Mouse (Mus musculus) left cerebral cortex, postnatal 25 days (tissue): ENCODE measurements around the gene Sco1. TPM values are rescaled to one million over a fixed set of nuclear protein-coding genes. Genes with fewer than 3 reads are reported as not detected.

Experiments
- DNase-seq, 2 experiments: peaks; one replicate each; pipeline ENCODE4 v3.0.0; 2022; ENCODE audit warnings: low spot score in 2 of 2, mixed read lengths in 1 of 2
- intact Hi-C: fragments of 180-260 bp; cut with DNase I; formaldehyde crosslinking; loops from one replicate; pipeline ENCODE4 v1.15.1; 2025
- total RNA-seq, 2 experiments: library from RNA; stranded (reverse); gene quantifications; 2 replicates each; pipeline ENCODE4 v1.2.3; 2021

The Sco1 gene
- total RNA-seq, 2 experiments from 2014 or later: 8.7 to 11.4 TPM

DNA sequence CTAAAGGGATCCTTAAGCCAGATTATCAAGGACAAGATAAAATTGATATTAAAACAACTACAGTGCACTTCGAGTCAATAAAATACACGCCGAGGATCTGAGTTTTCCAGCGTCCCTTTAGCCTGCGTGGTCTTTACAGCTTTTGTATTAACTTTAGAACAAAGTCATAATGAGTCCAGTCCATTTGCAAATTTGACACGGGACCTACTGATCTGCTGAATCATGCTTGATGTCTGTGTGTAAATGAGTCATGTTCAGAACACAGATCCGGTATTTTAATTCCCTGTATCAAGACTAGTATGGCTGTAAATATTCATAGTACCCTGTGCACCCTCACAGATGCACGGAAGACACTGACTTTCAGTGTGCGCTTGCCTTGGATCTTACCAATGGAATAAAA lies 15.6 kb upstream of the Sco1 start:
- intact Hi-C loops: no loop called here
- DNase-seq: no peak

DNA sequence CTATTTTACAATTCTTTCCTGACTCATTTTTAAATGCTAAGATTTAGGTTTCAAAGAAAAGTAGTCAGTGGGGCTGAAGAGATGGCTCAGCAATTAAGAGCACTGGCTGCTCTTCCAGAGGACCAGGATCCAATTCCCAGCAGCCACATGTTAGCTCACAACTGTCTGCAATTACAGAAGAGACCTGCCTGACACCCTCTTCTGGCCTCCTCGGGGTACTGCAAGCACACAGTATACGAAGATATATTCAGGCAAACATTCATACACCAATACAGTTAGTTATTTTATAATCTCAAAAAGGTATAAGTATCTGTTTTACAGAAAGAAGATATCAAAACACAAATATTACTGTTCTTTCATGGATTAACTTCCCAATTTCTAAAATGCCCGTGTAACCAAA lies 12.7 kb upstream of the Sco1 start:
- intact Hi-C loops: no loop called here
- no peak for DNase-seq

DNA sequence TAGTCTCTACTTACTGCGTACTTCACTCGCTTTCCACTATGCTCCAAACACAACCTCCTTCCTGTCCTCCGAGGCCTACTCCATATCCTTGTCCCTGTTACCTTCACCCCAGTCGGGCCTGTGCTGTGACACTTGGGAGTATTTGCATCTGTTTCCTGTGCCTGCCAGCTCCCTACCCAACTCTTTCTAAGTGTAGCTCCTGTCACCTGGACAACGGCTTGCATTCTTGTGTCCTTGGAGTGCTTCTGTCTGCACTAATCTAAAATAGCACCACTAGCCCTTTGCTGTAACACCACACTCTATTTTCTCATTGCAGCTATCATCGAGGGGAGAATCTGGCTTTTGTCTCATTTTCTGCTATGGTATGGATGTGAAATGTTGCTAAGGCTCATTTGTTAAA lies 12.0 kb upstream of the Sco1 start:
- no peak for DNase-seq
- intact Hi-C loops: no loop called here

DNA sequence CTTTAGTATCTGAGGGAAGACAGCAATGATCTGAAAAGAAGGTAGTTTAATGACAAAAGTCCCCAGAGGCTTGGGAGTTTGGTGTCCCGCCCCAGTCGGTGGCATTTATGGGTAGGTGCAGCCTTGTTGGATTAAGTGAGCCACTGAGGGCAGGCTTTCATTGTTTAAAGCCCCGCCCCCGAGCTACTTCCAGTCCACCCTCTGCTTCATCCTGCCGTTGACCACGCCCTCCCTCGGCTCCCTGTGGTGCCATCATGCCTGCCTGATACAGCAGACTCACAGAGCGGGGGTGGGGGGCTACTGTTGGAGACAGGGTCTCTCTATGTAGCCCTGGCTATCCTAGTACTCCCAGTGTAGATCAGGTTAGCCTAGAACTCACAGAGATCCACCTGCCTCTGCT lies 9.5 kb upstream of the Sco1 start:
- no peak for DNase-seq
- intact Hi-C loops: no loop called here

DNA sequence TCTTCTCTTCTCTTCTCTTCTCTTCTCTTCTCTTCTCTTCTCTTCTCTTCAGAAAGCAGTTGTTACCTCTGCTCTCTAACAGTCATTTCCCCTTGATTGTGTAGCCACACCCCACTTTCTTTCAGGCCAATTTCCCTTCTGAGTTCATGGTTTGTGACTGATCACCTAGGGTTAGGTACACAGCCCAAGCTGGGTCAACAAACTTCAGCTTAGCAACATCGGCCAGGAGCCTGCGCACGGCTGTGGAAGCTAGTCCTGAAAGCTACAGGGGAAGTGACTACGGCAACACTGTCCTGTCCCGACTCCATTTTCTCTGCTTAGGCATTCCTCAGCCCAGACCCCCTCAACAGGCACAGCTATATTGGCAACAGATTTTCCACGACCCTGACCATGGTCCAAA lies 7.5 kb upstream of the Sco1 start:
- intact Hi-C loops: no loop called here
- DNase-seq: no peak

DNA sequence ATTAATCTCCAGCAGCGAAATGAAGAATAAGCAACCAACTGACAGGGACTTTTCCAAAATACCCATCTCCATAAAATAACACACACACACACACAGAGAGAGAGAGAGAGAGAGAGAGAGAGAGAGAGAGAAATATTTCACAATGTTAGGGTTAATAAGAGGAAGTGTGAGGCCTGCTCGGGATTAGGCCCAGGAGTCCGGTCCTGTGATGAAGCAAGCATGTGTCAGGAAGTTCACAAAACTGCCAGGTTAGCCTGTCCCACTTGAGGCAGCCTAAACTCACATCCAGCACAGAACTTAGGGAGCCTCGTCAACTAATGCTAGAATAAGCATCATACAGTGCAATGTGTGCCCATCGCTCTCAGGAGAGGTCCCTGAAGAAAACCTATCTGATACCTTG lies 5.3 kb upstream of the Sco1 start:
- intact Hi-C loops: no loop called here
- DNase-seq: no peak

DNA sequence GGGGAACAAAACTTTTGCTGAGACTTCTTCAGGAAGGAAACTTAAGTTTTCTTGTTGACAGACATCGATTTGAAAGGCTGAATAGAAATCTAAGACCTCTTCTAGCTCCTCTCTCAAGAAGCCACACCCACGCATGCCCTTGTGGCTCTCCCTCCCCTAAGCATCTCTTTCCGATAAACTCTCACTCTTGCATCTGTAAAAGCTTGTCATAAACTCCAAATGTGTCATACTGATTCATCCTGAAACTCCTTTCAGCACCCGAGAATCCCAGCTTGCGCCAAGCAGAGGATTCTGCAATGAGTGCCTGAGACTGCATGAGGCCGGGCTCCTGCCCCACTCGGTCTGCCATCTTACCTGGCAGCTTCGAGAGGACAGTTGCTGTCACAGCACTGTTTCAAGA lies 4.0 kb upstream of the Sco1 start:
- no peak for DNase-seq
- intact Hi-C loops: no loop called here

DNA sequence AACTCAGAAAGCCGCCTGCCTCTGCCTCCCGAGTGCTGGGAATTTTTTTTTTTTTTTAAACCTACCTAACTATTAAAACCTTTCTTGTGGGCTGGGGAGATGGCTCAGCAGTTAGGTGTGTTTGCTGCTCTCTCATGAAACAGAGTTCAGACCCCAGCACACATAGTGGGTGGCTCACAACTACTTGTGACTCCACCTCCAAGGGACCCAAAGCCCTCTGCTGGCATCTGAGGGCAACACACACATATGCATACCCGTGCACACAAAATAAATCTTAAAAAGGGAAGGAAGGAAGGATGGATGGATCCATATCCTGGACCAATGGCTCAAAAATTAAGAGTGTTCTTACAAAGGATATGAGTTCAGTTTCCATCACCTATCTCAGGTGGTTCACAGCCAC lies 3.2 kb upstream of the Sco1 start:
- intact Hi-C loops: no loop called here
- no peak for DNase-seq

DNA sequence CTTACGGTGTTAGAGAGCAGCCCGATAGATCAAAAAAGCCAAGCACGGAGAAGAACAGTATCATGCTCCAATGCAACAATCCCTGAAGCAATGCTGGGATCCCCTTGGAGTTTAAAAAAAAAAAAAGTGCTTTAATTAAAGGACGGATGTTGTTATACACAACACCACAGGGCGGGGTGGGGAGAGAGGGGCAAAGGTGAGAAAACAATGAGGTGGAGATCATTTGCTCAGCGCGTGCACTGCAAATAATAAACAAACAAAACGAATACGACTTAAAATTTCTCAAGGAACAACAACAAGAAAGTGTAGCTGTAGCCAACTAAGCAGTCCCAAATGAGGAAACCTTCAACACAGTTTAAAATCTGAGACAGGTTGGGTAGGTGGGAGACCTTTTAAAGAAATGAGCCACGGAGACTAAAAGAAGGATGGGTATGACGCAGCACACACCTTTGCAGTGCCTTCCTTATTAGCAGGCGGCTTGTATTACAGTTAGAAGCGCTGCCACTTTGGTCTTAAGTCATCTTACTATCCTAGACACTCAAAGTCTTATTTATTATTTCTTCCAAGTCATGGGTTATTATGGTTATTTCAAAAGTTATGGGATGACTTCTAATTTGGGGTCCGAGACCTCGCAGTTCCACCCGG lies 672 bp upstream of the Sco1 start:
- intact Hi-C loops: no loop called here

DNA sequence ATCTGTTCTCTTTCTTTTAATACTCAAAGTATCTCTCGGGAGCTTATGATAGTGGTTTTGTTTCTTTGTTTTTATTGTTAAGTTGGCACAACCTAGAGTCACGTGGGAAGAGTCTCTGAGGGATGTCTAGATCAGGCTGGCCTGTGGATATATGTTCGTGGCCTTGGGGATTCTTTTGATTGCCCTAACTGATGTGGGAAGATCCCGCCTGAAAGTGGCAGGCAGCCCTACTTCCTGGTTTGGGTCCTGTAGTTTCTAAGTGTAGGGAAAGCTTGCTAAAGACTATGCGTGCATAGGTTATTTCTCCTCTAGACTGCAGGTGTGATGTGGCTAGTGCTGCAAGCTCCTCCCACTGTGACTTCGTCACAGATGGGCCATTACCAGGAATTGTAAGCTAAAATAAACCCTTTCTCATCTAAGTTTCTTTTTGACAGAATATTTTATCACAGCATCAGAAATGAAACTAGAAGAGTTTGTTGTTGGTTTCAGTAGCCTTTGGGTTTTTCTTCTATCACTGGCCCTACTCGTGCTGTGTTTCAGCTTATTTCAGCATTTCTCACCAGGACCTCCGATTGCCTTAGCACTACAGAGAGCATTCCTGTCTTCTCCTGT lies 2.4 kb downstream of the Sco1 start:
- intact Hi-C loops: no loop called here
- DNase-seq: no peak

More for the DNA sequence above, 672 bp upstream of the Sco1 start:
- peak in 1 of 2 experiments; percentile 15 for DNase-seq

DNA sequence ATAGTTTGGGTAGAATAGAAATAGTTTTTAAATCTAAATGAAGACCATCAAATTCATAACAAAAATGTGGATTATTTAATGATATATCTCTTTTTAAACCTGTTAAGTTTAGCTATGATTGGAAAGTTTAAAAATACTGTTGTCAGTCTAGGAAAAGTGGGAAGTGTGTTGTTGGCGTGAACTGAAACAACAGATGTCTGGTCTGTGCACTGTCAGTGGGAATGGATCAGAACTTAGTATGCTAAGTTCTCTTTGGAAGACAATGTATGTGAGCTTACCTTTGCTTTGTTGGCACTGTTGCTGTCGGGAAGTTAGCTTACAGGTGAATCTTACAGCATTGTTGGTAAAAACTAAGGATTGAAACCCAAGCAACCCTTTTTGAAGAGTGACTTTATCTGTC lies 8.8 kb downstream of the Sco1 start:
- intact Hi-C loops: no loop called here
- DNase-seq: peak in 1 of 2 experiments; percentile 66

DNA sequence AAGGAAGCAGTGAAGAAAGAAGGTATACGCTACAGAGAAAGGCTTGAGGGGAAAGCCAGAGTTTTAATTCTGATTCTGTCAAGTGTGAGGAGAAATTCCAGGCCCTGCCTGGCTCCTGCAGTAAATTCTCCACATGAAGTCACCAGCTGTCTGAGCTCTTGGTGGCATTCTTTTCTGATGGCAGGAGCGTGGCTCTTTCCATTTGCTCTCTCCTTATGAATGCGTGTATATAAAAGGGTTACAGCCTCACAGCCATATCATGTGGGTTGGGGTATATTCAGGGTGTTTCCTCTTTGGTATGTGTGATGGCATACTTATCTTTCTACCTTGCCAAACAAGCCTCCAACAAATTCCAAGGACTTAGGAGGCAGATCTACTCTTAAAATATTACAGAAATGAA lies 10.3 kb downstream of the Sco1 start:
- intact Hi-C loops: no loop called here
- peak in 1 of 2 experiments; percentile 85 for DNase-seq

DNA sequence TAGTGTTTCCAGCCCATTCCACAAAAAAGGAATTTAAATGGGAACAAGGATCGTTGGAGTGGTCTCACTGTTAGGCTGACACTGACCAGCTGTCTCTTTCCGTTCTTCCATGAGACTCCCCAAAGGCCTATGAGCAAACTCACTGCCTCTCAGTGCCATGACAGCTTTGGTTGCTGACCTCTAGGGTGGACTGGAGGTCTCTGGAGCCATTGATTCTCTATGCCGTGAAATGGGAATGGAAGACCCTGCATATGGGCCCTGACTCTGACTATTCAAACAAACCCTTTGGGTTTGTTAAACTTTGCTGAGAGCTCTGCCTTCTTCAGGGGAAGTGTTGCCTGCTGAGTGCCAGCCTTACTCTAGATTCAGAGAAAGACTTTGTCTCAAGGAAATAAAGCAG lies 15.3 kb downstream of the Sco1 start:
- no peak for DNase-seq
- intact Hi-C loops: no loop called here

DNA sequence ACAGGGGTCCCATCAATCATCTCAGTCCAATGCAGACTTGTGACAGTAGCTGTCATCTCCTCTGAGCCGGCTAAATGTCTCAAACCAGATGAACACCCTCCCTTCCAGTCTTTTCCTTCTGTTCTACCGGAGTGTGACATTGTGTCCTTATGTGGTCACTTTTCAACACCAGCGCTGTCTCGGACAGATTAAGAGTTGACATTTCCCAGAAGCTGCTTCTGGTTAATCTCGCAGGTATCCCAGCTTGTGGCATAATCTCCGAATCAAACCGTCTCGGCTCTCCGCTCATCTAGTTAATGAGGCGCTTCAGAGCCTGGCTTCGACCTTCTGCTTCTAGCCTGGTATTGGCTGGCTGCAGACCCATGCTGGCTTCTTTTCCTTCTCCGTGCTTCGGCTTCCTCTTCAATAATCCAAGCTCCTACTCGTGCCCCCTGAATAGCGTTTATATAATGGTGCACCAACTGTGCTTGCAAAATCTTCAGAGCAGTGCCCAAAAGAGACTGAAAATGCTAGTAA lies 20.2 kb downstream of the Sco1 start:
- intact Hi-C loops: no loop called here
- peak in 1 of 2 experiments; percentile 11 for DNase-seq

DNA sequence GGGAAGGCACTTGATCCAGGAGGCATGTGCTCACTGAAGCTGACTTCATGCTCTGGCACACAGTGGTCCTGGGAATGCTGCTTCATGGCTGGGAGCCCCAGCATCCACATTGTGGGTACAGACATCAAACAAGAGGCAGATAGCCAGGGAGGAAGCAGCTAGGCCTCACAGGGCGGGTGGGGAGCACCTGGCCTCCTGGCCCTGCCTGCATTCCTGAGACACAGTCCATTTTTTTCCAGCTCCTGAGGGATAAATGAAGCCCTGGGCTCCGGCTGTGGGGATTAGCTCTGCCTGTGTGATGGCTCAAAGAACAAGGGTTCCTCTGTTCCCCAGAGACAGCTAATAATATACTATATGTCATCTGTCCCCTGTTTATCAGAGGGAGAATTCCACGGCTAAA lies 22.6 kb downstream of the Sco1 start:
- intact Hi-C loops: no loop called here
- DNase-seq: no peak

DNA sequence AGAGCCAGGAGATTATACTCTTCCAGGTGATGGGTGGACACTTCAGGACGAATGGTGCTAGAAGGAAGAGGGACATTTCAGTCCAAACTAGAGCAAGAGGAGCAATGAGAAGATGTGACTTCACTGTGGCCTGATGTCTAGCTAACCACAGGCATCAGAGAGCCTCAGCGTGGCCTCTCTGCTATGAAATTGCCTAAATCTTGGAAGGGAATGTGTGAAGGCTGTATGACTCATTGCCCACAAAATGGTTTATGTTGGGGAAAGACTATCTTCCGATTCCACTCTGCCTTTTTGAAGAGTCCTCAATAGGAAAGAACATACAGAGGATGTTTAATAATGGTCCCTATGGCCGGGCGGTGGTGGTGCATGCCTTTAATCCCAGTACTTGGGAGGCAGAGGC lies 24.3 kb downstream of the Sco1 start:
- intact Hi-C loops: no loop called here
- no peak for DNase-seq

DNA sequence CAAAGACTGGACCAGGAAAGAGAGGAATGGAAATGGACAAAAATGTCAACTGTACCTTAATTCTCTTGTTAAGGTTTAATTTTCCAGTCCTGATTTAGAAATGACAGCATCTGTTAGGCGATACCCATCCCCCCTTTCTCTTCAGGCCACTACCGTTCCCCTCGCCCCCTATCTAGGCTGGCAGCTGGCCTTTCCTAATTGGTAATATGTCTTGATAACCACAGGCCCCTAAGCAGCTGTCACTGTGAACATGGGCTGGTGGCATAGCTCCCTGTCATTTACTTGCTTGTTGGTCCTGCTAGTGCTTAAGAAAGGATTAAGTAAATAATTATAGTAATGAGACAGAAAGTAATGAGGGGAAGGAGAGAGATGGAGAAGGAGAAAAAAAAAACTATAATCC lies 25.0 kb downstream of the Sco1 start:
- intact Hi-C loops: no loop called here
- no peak for DNase-seq

DNA sequence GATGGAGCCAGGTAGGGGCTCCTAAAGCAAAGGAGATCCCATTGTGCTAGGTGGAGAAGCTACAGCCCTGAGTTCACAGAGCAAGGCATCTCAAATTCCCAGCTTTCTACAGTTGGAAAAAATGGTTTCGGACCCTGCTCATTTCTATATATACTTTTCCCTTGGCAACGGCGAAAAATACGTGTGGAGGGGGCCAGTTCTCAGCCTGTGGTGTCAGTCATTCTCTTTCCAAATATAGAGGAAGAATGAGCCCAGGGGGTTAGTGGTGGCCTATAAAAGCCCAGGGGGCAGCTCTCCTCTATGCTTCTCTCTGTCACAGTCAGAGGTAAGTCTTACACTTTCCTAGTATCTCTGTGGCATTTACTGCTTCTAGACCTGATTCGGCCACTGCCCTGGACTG lies 25.5 kb downstream of the Sco1 start, which contains the start of gene Myh3:
Gene Myh3 (plus strand): TSS at position 301 of the 400 bp plus-strand sequence.
- intact Hi-C loops: no loop called here
- no peak for DNase-seq

DNA sequence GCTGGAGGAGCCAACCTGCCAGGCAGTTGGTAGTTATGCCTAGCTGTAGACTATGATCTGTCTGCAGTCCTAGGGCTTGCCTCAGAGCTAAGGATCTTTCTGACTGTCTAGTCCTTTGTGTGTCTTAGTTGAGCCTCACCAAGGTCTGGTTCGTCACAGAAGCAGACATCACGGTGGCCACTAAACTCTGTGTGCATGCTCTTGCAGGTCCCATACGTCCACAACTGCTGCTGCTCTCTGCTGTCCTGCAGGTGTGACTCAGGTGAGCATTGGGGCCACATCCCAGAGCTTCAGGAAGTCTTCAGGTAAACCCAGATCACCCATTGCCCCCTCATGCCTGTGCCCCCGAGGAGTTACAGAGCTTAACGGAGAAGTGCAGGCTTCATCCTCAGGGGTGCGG lies 26.4 kb downstream of the Sco1 start:
- intact Hi-C loops: no loop called here
- DNase-seq: no peak

DNA sequence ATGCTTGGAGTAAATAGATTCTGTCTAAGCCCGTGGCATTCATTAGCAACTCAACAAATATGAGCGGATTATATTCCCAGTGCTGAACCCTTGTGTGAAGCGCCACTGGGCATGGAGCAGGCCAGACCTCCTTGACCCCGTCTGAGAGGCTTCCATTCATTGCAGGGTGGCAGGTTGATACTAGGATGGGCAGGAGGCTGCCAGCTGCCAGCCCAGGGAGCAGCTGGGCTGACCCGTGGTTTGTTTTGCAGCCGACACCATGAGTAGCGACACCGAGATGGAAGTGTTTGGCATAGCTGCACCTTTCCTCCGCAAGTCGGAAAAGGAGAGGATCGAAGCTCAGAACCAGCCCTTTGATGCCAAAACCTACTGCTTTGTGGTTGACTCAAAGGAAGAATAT lies 27.3 kb downstream of the Sco1 start:
- no peak for DNase-seq
- intact Hi-C loops: no loop called here

DNA sequence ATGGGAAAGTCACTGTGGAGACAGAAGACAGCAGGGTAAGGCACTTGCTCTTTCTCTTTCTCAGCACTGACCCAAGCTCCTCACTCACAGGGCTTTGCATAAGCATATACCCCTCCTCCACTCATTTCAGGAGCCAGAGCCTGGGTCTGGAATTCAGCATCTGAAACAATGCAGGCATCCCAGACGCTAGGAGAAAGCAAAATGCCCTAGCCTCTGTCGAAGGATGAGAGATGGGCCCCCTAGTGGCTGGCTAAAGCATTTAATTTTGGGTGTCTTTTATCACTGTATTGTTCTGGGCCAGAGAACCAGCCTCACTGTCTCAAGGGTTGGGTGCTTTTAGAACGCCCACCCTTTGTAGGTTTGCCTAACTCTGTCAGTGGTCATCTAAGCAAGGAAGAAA lies 27.7 kb downstream of the Sco1 start:
- intact Hi-C loops: no loop called here
- DNase-seq: peak in 1 of 2 experiments; percentile 48
